Mouse (Mus musculus) activated CD4-positive, CD25-positive, alpha-beta regulatory T cell (primary cell): ENCODE data around the gene Tssk1. TPM values are rescaled to one million over a fixed set of nuclear protein-coding genes. Genes with fewer than 3 reads are reported as not detected.

Experiments
- polyA plus RNA-seq, 2 experiments: library from polyadenylated mRNA; unstranded; fragments of 100-300 nt; shearing (Covaris generic); gene quantifications; one replicate each; pipeline ENCODE4 v1.2.1; 2017

Gene Tssk1
- polyA plus RNA-seq = not detected

DNA sequence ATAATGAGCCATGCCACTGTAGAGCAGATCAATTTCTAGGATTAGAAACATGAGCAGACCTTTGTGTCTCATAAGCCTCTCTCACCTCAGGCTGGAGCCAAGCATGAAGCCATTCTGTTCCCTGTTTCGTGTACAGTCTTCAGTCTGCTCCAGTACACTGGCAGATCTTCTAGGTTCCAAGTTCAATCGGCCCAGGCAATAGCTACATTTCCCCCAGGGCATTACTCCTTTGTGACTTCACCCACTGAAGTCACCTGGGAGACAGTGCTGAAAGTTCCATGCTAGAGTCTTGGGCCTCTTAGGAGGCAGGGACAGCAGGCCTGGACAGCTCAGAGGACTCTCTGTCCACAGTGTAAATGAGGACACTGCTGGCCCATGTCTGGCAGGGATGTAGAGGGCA is at the start of gene Tssk1:
TSS of gene Tssk1 (plus strand) at position 301 of the 400 bp plus-strand sequence.

DNA sequence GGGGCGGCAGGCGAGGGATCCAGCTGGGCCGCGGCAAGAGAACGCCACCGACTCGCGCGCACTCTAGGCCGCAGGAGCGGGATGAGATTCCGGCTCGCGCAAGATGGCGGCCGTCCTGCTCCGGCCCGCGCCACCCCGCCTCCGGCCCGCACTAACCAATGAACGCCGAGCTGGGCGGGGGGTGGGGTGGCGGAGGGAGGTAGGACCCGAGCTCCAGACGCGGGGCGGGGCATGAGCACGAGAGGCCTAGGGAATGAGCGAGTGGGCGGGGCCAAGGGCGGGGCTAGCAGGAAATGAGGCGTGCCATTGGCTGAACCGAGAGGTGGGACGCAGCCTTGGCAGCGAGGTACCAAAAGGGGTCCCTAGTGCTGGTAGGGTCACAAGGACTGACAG is 2.5 kb upstream of the Tssk1 start, which contains the start of gene Gm20518:
TSS of gene Gm20518 (minus strand) at position 105 of the 393 bp plus-strand sequence.

DNA sequence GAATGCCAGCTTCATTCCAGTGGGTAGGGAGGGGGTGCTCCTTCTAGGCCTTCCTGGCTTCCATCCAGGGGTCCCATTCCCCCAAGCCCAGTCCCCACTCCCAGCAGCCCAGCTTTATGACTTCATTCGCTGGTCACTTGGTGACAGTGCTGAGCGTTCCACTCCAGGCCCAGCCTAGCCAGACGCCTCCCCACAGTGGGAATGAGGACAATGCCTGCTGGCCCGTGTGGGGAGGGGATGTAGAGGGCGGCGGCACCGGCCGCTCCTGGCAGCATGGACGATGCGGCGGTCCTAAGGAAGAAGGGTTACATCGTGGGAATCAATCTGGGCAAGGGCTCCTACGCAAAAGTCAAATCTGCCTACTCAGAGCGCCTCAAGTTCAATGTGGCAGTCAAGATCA is 4.4 kb downstream of the Tssk1 start, which contains the start of the genes Dgcr2 and Tssk2:
TSS of gene Dgcr2 (minus strand) at position 101 of the 400 bp plus-strand sequence.
TSS of gene Tssk2 (plus strand) at position 176 of the 400 bp plus-strand sequence.

DNA sequence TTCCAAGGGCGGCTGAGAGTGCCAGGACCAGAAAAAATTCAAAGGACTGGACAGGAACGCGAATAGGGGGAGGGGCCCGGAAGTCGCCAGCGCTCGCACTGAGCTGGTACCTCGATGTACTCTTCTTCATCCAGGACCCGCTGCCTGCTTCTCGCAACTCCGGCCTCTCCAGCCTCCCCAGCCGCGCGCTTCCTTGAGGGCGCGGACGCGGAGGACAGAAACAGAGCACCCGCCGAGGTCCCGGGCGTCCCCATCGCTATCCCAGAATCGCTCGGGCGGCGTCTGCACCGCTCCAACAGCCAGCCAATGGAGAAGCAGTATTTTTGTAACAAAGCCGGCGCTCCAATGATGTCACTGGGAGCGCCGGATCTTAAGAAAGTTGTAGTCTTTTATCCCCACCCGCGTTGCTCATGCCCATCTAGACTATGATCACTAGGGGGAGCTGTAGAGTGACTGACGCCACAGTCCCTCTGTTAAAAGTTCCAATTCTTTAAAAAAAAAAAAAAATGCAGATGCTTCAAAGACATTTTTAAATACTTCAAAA is 17.1 kb downstream of the Tssk1 start, which contains the start of gene Ess2:
TSS of gene Ess2 (minus strand) at position 297 of the 544 bp plus-strand sequence.

GRCm38 (mm10) chr16:17914307-17915249 is 20.6 kb downstream of the Tssk1 start, which contains the start of gene Gsc2:
Gene Gsc2 (minus strand): TSS chr16:17915059.

DNA sequence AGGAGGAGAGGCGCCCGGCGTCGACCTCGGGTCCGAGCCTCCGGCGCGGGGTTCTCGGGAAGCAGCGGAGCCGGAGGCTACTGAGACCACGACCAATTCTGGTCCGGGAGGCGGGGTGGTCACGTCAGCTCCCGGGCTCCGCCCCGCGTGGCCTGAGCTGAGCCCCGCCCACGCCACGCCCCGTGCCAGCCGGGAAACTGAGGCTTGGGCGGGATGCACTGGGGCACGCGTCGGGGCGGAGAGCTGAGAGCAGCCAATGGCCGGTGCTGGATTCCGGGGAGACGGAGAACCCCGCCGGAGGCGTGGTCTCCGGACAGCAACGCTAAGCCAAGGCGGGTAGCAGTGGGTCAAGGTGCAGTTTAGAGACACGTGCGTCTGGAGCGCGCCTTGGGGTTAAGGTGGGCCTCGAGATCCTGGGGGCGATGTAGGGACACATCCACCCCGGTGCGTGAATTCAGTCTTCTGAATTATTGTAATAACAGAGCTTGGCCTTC is 34.1 kb downstream of the Tssk1 start, which contains the start of gene Slc25a1:
TSS of gene Slc25a1 (minus strand) at position 133 of the 494 bp plus-strand sequence.

Other genes with a start within 250 kb of the Tssk1 start
- under 1 TPM; 0.33 to 0.64 TPM for gene Ccdc74a, start 247.8 kb upstream of the Tssk1 start, polyA plus RNA-seq
- 100 to 1,000 TPM in 1 of 2 experiments, 10 to 100 TPM in 1; 90.2 to 128 TPM for gene Med15, start 161.3 kb upstream of the Tssk1 start, polyA plus RNA-seq
- gene Klhl22, start 134.6 kb upstream of the Tssk1 start, polyA plus RNA-seq = 10 to 100 TPM; 11.1 to 14.1 TPM
- gene Scarf2, start 96.9 kb upstream of the Tssk1 start, polyA plus RNA-seq = under 1 TPM in 1 of 2 experiments, not detected in 1; 0.07 TPM
- not detected for gene B830017H08Rik, start 61.1 kb upstream of the Tssk1 start, polyA plus RNA-seq
- 1 to 10 TPM; 1.5 to 2.1 TPM for gene Car15, start 55.9 kb upstream of the Tssk1 start, polyA plus RNA-seq
- under 1 TPM; 0.31 to 0.33 TPM for gene Gm20518, start 2.6 kb upstream of the Tssk1 start, polyA plus RNA-seq
- 10 to 100 TPM; 36.9 to 52.6 TPM for gene Dgcr2, start 4.3 kb downstream of the Tssk1 start, polyA plus RNA-seq
- gene Tssk2, start 4.4 kb downstream of the Tssk1 start, polyA plus RNA-seq = not detected
- gene Ess2, start 17.1 kb downstream of the Tssk1 start, polyA plus RNA-seq = 10 to 100 TPM; 51.7 to 68.8 TPM
- gene Gsc2, start 20.8 kb downstream of the Tssk1 start, polyA plus RNA-seq = not detected
- gene Slc25a1, start 34.0 kb downstream of the Tssk1 start, polyA plus RNA-seq = 10 to 100 TPM; 40.7 to 50.5 TPM
- gene Vpreb2, start 86.2 kb downstream of the Tssk1 start, polyA plus RNA-seq = not detected
- gene Dgcr6, start 158.6 kb downstream of the Tssk1 start, polyA plus RNA-seq = 10 to 100 TPM; 36.6 to 37.8 TPM
- gene Prodh, start 196.0 kb downstream of the Tssk1 start, polyA plus RNA-seq = 1 to 10 TPM; 3.8 to 9.4 TPM
- not detected for gene Rtn4r, start 233.4 kb downstream of the Tssk1 start, polyA plus RNA-seq